Mouse (Mus musculus) lung, postnatal 0 days (tissue): ENCODE measurements around the gene Pik3r1. TPM values are rescaled to one million over a fixed set of nuclear protein-coding genes. Genes with fewer than 3 reads are reported as not detected.

Experiments used
- ATAC-seq: fragments of 200-750 bp; cut with Nextera tagmentation; 2 replicates; pipeline ENCODE4 v1.8.0; 2017; ENCODE audit warnings: moderate library complexity
- DNase-seq: peaks from one replicate; pipeline ENCODE4 v3.0.0-alpha.2; 2016; ENCODE audit warnings: low spot score
- H3K27ac ChIP-seq: fragments of 300-500 bp; sonication (generic); 2 replicates; pipeline ENCODE4 v1.5.1; 2014; ENCODE audit warnings: antibody characterized with exemption, mild to moderate bottlenecking, low read length, mixed read lengths
- H3K27me3 ChIP-seq: fragments of 300-500 bp; sonication (generic); replicated peaks from 2 replicates; pipeline ENCODE4 v1.6.1; 2014; ENCODE audit warnings: low read length, mixed read lengths; ENCODE audit not compliant: insufficient read depth
- H3K36me3 ChIP-seq: fragments of 300-500 bp; sonication (generic); 2 replicates; pipeline ENCODE4 v1.6.1; 2014; ENCODE audit warnings: low read length, mixed read lengths; ENCODE audit not compliant: insufficient read depth
- H3K4me1 ChIP-seq: fragments of 300-500 bp; sonication (generic); 2 replicates; pipeline ENCODE4 v1.6.1; 2014; ENCODE audit warnings: antibody characterized with exemption, low read depth, low read length, mixed read lengths; ENCODE audit not compliant: insufficient read depth
- H3K4me2 ChIP-seq: fragments of 300-500 bp; sonication (generic); replicated peaks from 2 replicates; pipeline ENCODE4 v1.6.1; 2014; ENCODE audit warnings: low read depth, mild to moderate bottlenecking, low read length, moderate library complexity, mixed read lengths
- H3K4me3 ChIP-seq: fragments of 300-500 bp; sonication (generic); 2 replicates; pipeline ENCODE4 v1.5.1; 2014; ENCODE audit warnings: low read depth, low read length
- H3K9ac ChIP-seq: fragments of 300-500 bp; sonication (generic); replicated peaks from 2 replicates; pipeline ENCODE4 v1.6.1; 2014; ENCODE audit warnings: low read depth, mild to moderate bottlenecking
- H3K9me3 ChIP-seq: fragments of 300-500 bp; sonication (generic); 2 replicates; pipeline ENCODE4 v1.6.1; 2016; ENCODE audit warnings: low read length, mixed read lengths
- CTCF ChIP-seq: IDR thresholded peaks from 2 replicates; pipeline ENCODE4 v1.5.1; 2016; ENCODE audit warnings: antibody characterized with exemption, mild to moderate bottlenecking
- EP300 ChIP-seq: IDR thresholded peaks from 2 replicates; pipeline ENCODE4 v1.6.1; 2016; ENCODE audit warnings: antibody characterized with exemption, mild to moderate bottlenecking, control low read depth
- WGBS: fragments of 180-500 bp; shearing (Covaris S2); extraction: QIAGEN DNeasy Blood & Tissue Kit; methylation state at CpG from one replicate; pipeline ENCODE4 v1.1.7; 2014; 5-methylcytosine and 5-hydroxymethylcytosine counted together
- polyA plus RNA-seq: library from polyadenylated mRNA; unstranded; fragments of >200 nt; fragmentation: Nextera tagmentation; extraction: Ambion mirVana; gene quantifications from 2 replicates; pipeline ENCODE4 v1.2.1, GENCODE M21; 2015

Pik3r1 gene
- polyA plus RNA-seq, 1 experiment from 2014 or later = 28.1 TPM

GRCm38 (mm10) chr13:101805559-101806091 lies 37.6 kb upstream of the Pik3r1 start:
- TF ChIP-seq CTCF = no peak
- no peak for TF ChIP-seq EP300
- no peak overlapping the region for H3K4me2 ChIP-seq
- WGBS = 51% methylated on average over 3 of the region's 3 CpGs
- no peaks in the 10 kb centered on the region for H3K27me3 ChIP-seq
- DNase-seq (no peak), ATAC-seq (no peak)
- H3K4me3 ChIP-seq = no peak overlapping the region
- H3K27ac ChIP-seq = no peak overlapping the region
- H3K4me1 ChIP-seq = no peaks in the 10 kb centered on the region
- H3K36me3 ChIP-seq = no peaks in the 10 kb centered on the region
- no peak overlapping the region for H3K9ac ChIP-seq
- no peaks in the 10 kb centered on the region for H3K9me3 ChIP-seq

GRCm38 (mm10) chr13:101801372-101802186 lies 33.6 kb upstream of the Pik3r1 start:
- H3K4me1 ChIP-seq = no peaks in the 10 kb centered on the region
- peak overlapping the region; percentile 45 for H3K4me3 ChIP-seq
- no peaks in the 10 kb centered on the region for H3K36me3 ChIP-seq
- TF ChIP-seq CTCF (no peak), EP300 (no peak)
- peak overlapping the region; percentile 64 for H3K4me2 ChIP-seq
- no peaks in the 10 kb centered on the region for H3K27me3 ChIP-seq
- peak overlapping the region; percentile 13 for H3K9ac ChIP-seq
- DNase-seq (peak; percentile 78), ATAC-seq (peak; percentile 86)
- 6% methylated on average over 32 of the region's 41 CpGs for WGBS
- H3K27ac ChIP-seq = peak overlapping the region; percentile 61
- H3K9me3 ChIP-seq = no peaks in the 10 kb centered on the region

- Histone ChIP-seq H3K36me3 (no peaks in the 10 kb centered on the region), H3K4me2 (peak overlapping the region; percentile 64), H3K9me3 (no peaks in the 10 kb centered on the region), H3K27ac (no peak overlapping the region; the same call in 1 of the 2 replicates), H3K27me3 (no peaks in the 10 kb centered on the region), H3K4me3 (peak overlapping the region; percentile 45; the same call in 1 of the 2 replicates), H3K4me1 (no peaks in the 10 kb centered on the region), H3K9ac (no peak overlapping the region; the same call in 1 of the 2 replicates)
- DNase-seq (no peak), ATAC-seq (no peak)
- TF ChIP-seq EP300 (no peak), CTCF (no peak)
- WGBS = 42% methylated on average over 10 of the region's 10 CpGs
Measured at GRCm38 (mm10) chr13:101800833-101801371, 32.9 kb upstream of the Pik3r1 start.

GRCm38 (mm10) chr13:101800021-101800596 lies 32.1 kb upstream of the Pik3r1 start:
- ATAC-seq (no peak), DNase-seq (no peak)
- Histone ChIP-seq H3K9ac (no peak overlapping the region), H3K27ac (no peak overlapping the region), H3K36me3 (no peaks in the 10 kb centered on the region), H3K4me3 (no peak overlapping the region), H3K4me1 (no peaks in the 10 kb centered on the region), H3K4me2 (no peak overlapping the region), H3K9me3 (no peaks in the 10 kb centered on the region), H3K27me3 (no peaks in the 10 kb centered on the region)
- WGBS = 91% methylated on average over 13 of the region's 13 CpGs
- TF ChIP-seq CTCF (no peak), EP300 (no peak)

GRCm38 (mm10) chr13:101799318-101799717 lies 31.3 kb upstream of the Pik3r1 start:
- Histone ChIP-seq H3K9ac (no peak overlapping the region), H3K27me3 (no peaks in the 10 kb centered on the region), H3K27ac (no peak overlapping the region), H3K4me2 (no peak overlapping the region), H3K4me3 (no peak overlapping the region), H3K9me3 (no peaks in the 10 kb centered on the region), H3K4me1 (no peaks in the 10 kb centered on the region), H3K36me3 (no peaks in the 10 kb centered on the region)
- TF ChIP-seq EP300 (no peak), CTCF (no peak)
- ATAC-seq = no peak
- whole genome bisulfite sequencing = 97% methylated on average over 2 of the region's 2 CpGs
- no peak for DNase-seq

- Histone ChIP-seq H3K27me3 (no peaks in the 10 kb centered on the region), H3K27ac (no peak overlapping the region), H3K4me3 (no peak overlapping the region), H3K9me3 (no peaks in the 10 kb centered on the region), H3K4me1 (no peaks in the 10 kb centered on the region), H3K36me3 (no peaks in the 10 kb centered on the region), H3K9ac (no peak overlapping the region), H3K4me2 (no peak overlapping the region)
- DNase-seq = no peak
- WGBS = 78% methylated on average over 4 of the region's 4 CpGs
- ATAC-seq = no peak
- TF ChIP-seq CTCF (no peak), EP300 (no peak)
Measured at GRCm38 (mm10) chr13:101798522-101798921, 30.5 kb upstream of the Pik3r1 start.
